Mouse (Mus musculus): ENCODE results near the gene Actc1.

The Actc1 gene

GRCm38 (mm10) chr2:114052696-114053598, at the start of gene Actc1:
Gene Actc1, minus strand, starts transcription at chr2:114053548.
- DNase-seq (ENCODE audit: low spot score in 2 of 2) = no peak

GRCm38 (mm10) chr2:114102471-114102870, 49.1 kb upstream of the Actc1 start:
- no peak for DNase-seq (ENCODE audit: low spot score in 2 of 2)

GRCm38 (mm10) chr2:114100834-114101233, 47.5 kb upstream of the Actc1 start:
- no peak for DNase-seq (ENCODE audit: low spot score in 2 of 2)

GRCm38 (mm10) chr2:114099816-114100215, 46.5 kb upstream of the Actc1 start:
- no peak for DNase-seq (ENCODE audit: low spot score in 2 of 2)

- DNase-seq (ENCODE audit: low spot score in 2 of 2) = no peak
These were observed 45.8 kb upstream of the Actc1 start for GRCm38 (mm10) chr2:114099109-114099508.

- no peak for DNase-seq (ENCODE audit: low spot score in 2 of 2)
These were observed 44.3 kb upstream of the Actc1 start for GRCm38 (mm10) chr2:114097627-114098026.

- DNase-seq (ENCODE audit: low spot score in 2 of 2) = no peak
These were observed 43.2 kb upstream of the Actc1 start for GRCm38 (mm10) chr2:114096570-114096969.

GRCm38 (mm10) chr2:114095348-114095747, 42.0 kb upstream of the Actc1 start:
- no peak for DNase-seq (ENCODE audit: low spot score in 2 of 2)

GRCm38 (mm10) chr2:114094696-114095095, 41.3 kb upstream of the Actc1 start:
- DNase-seq (ENCODE audit: low spot score in 2 of 2) = no peak

GRCm38 (mm10) chr2:114093577-114093976, 40.2 kb upstream of the Actc1 start:
- no peak for DNase-seq (ENCODE audit: low spot score in 2 of 2)

- DNase-seq (ENCODE audit: low spot score in 2 of 2) = no peak
These were observed 36.5 kb upstream of the Actc1 start for GRCm38 (mm10) chr2:114089862-114090261.

GRCm38 (mm10) chr2:114087271-114087670, 33.9 kb upstream of the Actc1 start:
- DNase-seq (ENCODE audit: low spot score in 2 of 2) = no peak

- no peak for DNase-seq (ENCODE audit: low spot score in 2 of 2)
These were observed 18.5 kb upstream of the Actc1 start for GRCm38 (mm10) chr2:114071876-114072275.

- DNase-seq (ENCODE audit: low spot score in 2 of 2) = no peak
These were observed 12.9 kb upstream of the Actc1 start for GRCm38 (mm10) chr2:114066226-114066625.

- DNase-seq (ENCODE audit: low spot score in 2 of 2) = no peak
These were observed 10.7 kb upstream of the Actc1 start for GRCm38 (mm10) chr2:114064004-114064403.

- no peak for DNase-seq (ENCODE audit: low spot score in 2 of 2)
These were observed 6.8 kb upstream of the Actc1 start for GRCm38 (mm10) chr2:114060071-114060591.

- no peak for DNase-seq (ENCODE audit: low spot score in 2 of 2)
These were observed 6.3 kb upstream of the Actc1 start for GRCm38 (mm10) chr2:114059608-114060007.

GRCm38 (mm10) chr2:114058226-114058796, 5.0 kb upstream of the Actc1 start:
- DNase-seq (ENCODE audit: low spot score in 2 of 2) = no peak

GRCm38 (mm10) chr2:114057303-114057853, 4.0 kb upstream of the Actc1 start:
- DNase-seq (ENCODE audit: low spot score in 2 of 2) = no peak

GRCm38 (mm10) chr2:114054129-114054528, 781 bp upstream of the Actc1 start:
- no peak for DNase-seq (ENCODE audit: low spot score in 2 of 2)

- no peak for DNase-seq (ENCODE audit: low spot score in 2 of 2)
These were observed 1.5 kb downstream of the Actc1 start for GRCm38 (mm10) chr2:114051871-114052241.

GRCm38 (mm10) chr2:114051111-114051870, 2.1 kb downstream of the Actc1 start:
- no peak for DNase-seq (ENCODE audit: low spot score in 2 of 2)

All from urinary bladder, adult 18-20 months (tissue).